Mouse (Mus musculus): ENCODE data around the gene Mapkbp1.

Gene Mapkbp1

DNA sequence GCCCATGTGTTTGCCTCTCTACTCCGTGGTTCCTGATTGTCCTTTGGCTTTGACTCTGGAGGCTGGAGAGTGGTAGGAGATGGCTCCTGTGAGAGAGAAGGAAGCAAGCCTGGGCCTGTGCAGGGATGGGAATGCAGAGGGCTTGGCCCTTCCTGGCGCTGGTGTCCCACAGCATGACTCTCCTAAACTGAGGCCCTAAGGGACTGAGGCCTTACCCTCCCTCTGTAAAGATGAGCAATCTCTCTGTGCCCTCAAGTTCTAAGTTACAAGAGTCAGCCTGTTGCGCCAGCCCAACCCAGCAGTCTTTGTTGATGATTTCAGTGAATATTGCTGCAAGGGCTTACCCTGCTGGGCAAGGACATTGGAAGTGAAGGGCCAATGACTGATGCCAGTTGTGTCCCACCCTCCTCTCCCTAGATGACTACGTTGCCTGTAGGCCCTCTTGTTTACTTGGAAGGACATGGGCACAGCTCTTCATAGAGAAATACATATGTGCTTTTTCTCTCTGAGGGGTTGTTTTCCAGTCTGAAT lies 35.2 kb downstream of the Mapkbp1 start:
- in situ Hi-C loops (cut with MboI, MseI): loop anchor here (5.0 kb wide), 1 partner anchor 35 kb away; the partner anchor contains the start of gene Mapkbp1

DNA sequence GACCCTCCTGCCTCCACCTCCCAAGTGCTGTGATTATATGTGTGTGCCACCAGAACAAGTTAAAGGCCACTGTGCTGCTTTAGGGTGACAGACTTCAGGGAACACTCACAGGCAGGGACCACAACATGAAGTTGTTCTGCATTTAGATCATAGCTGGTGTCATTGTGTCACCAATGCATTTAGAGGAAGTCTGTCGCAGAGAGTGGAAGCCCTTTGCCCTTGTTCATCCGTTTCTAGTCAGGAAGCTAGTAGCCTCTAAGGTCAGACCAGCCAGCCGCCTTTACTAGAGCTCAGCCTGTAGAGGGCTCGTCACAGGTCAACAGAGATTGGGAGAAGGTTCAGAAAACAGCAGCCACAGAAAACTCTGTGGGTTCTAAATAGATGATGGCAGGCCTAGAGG lies 36.2 kb downstream of the Mapkbp1 start:
- in situ Hi-C loops (cut with MboI, MseI): loop anchor here (5.0 kb wide), 1 partner anchor 36 kb away; the partner anchor contains the start of gene Mapkbp1

DNA sequence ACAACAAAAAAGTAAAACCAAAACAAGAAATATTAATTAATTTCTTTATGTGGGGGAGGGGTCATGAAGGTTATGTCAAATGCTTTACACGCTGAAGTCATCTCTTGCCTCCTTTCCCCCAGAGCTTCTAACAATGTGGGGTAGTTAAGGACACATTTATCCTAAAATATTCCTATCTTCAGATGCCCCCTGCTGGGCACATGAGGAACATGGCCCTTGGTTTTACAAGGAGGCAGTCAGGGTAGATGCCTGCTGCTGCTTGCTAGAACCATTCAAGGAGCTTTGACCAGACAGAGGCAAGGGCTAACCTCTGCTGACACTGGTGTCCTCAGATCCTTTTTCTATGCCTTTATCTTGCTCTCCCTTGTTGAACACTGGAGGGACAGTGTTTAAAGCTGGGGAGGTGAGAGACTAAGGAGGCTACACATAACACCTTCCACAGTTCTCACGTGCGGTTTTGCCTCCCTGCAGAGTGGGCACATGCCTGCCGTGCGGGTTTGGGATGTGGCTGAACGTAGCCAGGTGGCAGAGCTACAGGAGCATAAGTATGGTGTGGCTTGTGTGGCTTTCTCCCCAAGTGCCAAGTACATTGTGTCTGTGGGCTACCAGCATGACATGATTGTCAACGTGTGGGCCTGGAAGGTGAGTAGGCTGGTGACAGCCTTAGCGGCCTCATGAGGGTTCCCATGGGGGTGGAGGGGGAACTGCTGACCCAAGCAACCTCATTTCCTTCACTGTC lies 39.1 kb downstream of the Mapkbp1 start:
- in situ Hi-C loops (cut with MboI, MseI): no loop called here

DNA sequence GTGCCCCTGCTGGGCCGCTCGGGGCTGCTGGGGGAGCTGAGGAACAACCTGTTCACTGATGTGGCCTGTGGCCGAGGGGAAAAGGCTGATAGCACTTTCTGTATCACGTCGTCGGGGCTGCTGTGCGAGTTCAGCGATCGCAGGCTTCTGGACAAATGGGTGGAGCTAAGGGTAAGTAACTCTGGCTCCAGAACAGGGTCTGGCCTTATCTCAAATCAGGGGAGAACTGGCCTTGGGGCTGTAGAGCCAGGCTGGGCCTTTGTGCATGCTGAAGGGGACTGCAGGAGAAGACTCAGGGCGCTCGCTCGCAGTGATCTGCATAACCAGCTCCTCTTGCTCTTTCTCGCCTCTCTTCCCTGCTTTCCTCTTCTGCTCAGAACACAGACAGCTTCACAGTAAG lies 40.4 kb downstream of the Mapkbp1 start:
- in situ Hi-C loops (cut with MboI, MseI): no loop called here

DNA sequence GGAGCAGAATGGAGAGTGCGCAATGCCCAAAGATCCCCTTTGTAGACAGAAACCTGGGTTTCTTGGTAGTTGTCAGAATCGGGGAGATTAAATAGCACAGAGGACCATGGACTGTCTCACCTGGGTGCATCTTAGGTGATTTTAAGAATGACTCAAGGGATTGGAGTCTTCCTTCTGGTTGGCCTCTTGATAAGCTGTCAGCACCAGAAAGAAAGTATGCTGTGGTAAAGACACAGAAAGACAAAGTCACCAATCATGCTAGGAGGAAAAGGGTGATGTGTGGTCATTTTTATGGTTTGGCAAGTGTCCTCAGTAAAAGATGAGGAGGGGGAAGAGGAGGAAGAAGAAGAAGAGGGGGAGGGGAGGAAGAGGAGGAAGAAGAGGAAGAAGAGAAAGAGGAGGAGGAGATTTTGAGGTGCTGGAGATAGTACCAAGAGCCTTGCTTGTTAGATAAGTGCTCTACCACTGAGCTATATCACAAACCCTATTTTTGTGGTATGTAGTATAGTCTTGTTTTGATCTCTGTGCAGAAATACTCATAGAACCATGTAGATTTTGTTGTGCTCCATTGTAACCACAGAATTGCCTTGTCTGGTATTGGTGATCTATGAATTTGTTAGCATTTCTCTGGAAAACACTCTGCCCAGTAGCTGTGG lies 41.5 kb downstream of the Mapkbp1 start:
- in situ Hi-C loops (cut with MboI, MseI): no loop called here

DNA sequence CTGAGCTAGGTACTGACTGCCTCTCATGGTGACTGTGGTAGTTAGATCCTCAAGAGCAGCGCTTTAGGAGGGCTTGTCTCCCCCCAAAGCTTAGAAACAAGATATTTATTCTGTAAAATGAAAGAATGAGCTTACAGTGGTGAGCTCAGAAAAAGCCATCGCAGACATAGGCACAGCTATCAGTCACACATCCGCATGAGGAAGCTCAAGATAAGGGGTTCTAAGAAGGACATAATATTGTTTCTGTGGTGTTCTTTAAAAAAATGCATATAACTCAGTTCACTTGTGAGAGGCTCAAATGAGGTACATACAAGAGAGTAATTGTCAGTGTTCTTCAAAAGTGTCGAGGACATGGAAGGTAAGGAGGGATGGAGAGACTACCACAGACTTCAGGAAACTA lies 43.4 kb downstream of the Mapkbp1 start:
- in situ Hi-C loops (cut with MboI, MseI): no loop called here

DNA sequence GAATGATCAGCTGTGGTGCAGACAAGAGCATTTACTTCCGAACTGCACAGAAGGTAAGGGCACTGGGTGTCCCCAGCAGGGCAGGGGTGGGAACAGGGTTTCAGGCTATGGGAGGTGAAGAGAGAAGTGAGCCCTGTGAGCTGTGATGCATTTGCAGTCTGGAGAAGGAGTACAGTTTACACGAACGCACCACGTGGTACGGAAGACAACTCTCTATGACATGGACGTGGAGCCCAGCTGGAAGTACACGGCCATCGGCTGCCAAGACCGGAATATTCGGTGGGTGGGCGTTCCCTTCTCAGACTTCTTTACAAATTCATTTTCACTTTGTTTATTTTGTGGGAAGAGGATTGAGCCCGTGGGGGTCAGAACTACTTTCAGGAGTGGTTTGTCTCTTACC lies 45.1 kb downstream of the Mapkbp1 start:
- in situ Hi-C loops (cut with MboI, MseI): no loop called here

DNA sequence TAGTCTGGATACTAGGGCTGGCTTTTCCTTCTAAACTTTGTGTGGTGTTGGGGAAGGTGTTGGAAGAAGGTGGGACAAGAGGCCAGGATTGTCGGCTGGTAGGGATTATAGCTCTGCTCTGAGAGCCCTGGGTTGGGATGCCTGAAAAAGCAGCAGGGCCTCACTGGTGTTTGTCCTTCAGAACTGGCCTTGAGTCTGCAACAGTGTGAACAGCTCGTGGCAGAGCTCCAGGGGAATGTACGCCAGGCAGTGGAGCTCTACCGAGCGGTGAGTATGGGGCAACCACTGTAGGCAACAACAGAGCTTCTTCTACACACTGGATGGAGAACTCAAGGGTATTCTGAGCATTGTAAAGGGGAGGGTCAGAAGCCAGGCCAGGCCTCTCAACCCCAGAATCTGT lies 51.8 kb downstream of the Mapkbp1 start:
- in situ Hi-C loops (cut with MboI, MseI): no loop called here

DNA sequence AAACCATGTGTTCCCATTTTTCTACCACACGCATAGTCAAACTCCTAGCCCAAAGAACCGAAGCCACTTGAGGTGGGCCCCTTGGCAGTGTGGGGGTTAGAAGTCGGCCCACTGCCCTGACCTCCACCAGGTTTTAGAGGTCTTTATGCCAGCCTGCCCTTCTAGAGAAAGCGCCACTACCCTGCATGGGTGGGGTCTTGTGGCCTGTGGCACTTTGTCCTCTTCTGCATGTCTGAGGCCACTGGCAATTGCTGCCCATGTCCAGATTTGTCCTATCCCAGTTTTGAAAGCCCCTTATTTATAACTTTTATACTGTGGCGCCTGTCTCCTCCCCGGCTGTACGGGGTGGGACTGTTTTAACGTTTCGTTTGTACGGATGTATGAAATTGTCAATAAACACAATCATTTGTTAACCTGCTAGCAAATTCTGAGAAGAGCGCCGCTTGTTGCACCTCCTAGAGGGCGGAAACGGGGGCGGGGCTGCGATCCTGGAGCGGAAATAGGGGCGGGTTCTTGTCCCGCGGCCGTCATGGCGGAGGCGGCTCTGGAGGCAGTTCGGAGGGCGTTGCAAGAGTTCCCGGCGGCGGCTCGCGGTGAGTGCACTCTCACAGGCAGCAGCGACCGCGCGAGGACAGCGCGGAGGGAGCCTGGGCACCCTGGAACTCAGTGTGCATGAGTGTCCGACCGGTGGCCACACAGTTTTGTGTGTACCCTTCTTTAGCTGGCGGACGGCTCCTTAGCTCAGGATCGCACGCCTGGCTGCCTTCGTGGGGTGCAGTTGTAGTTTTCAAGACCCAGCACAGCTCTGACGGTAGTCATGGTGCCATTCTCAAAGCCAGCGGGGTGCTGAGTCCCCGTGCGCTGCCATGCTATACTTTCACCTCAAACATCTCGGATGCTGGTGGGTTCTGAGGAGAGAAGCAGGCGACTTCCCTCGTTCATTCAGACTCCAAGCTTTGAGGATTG lies 54.8 kb downstream of the Mapkbp1 start, which contains the start of the genes Jmjd7 and Gm28042:
Jmjd7 (plus strand) TSS at position 500 of the 966 bp plus-strand sequence.
Gm28042 (plus strand) TSS at position 510 of the 966 bp plus-strand sequence.
- in situ Hi-C loops (cut with MboI, MseI): no loop called here

DNA sequence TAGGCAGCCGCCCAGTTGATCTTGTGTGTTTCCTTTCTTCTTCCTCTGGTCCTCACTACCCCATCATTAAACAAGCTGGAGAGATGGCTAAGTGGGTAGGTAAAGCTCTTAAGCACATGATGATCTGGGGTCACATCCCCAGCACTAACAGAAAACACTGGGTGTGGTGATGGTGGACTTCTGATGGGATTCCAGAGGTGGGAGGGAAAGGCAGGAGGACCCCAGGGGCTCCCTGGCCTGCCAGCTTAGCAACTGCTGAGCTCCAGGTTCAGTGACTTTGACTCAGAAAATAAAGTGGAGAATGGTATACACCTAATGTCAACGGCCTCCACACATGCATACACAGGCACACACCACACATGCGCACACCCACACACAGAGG lies 55.4 kb downstream of the Mapkbp1 start:
- in situ Hi-C loops (cut with MboI, MseI): no loop called here

DNA sequence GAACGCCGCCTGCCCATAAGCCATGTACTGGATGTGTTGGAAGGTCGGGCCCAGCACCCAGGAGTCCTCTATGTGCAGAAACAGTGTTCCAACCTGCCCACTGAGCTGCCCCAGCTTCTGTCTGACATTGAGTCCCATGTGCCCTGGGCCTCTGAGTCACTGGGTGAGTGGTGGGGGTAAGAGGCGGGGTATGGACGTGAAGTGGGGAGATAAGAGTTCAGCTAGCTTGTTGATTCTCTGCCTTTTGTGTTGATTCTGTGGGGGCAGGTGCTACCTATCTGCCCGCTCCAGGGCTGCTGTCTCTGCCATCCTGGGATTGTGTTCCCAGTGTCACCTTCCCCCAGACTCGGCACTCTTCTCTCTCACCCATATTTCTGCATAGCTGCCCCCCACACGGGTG lies 57.9 kb downstream of the Mapkbp1 start:
- in situ Hi-C loops (cut with MboI, MseI): no loop called here

DNA sequence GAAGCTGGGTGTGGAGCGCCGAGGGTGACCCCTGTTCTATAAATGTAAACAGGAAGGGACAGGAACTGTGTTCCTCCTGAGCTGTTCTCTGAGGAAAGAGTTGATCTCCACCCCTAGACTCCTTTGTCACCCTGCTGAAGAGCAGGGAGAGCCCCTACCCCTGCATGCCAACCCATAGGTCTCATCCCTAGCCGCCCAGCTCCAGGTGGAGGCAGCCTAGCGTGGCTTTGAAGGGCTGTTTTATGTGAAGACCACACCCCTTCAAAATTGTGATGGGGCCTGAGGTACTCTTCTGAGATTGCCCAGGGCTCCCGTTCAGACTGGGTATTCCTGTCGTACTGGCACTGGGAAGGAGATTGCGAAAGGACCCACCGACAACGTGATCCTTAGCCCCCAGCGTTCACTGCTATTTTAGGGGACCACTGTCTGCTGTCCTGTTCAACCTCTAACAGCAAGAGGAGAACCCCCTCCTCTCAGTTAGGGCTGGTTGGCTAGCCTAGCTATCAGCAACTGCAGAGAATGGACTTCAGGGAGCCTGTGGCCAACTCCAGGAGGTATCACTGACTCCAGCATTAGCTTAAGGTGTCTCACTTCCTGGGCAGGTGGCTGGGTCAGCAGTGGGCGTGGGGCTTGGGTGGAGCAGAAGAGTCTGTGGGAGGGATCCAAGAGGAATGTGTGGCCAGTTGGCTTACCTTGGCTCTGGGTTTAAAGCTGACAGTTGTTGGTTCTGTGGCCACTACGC lies 60.4 kb downstream of the Mapkbp1 start, which contains the start of gene Pla2g4b:
Pla2g4b (plus strand) TSS at position 692 of the 742 bp plus-strand sequence.
- in situ Hi-C loops (cut with MboI, MseI): no loop called here

DNA sequence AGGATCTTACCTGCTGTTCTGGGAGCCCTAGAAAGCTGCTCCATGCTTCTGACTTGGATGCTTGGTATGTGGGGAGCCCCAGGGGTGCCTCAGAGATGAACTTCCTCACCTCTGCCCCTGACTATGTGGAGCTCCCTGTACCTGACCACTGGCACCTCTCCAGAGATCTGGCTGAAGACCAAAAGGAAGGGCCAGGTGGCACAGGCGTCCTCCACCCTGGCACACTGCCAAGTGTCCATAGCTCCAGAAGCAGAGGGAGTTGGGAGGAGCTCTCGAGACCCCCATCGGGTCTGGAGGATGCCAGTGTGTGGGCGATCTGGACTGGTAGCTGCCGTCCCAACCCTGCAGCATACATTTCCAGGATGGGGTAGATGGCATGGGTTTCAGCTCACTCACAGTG lies 61.2 kb downstream of the Mapkbp1 start:
- in situ Hi-C loops (cut with MboI, MseI): no loop called here

DNA sequence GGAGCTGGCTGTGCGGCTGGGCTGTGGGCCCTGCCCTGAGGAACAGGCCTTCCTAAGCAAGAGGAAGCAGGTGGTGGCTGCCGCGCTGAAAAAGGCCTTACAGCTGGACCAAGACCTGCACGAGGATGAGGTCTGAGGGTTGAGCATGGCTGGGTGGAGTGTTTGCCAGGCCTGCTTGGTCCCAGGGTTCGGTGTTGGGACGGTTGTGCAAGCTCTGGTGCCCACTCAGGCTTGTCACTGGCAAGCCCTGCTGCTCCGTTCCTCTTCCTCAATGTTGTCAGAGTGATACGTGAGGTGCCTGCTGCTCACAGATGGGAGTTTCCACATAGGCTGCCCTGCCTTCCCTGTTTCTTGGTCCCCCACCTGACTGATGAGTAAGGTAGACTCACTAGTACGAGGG lies 65.2 kb downstream of the Mapkbp1 start:
- in situ Hi-C loops (cut with MboI, MseI): no loop called here

DNA sequence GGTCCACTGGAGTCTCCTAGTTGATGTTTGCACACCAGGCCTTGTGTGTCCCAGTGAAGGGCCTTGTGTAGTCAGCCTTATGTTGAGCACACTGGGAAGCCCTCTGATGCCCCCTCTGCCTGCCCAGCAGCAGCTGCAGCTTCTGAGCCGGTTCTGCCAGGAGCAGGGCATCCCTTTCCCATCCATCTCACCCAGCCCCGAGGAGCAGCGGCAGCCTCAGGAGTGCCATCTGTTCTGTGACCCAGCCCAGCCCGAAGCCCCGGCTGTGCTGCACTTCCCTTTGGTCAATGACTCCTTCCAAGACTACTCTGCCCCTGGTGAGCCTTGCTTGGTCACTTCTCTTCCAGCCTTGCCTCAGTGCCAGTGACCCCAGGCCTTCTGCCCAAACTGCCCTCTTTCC lies 68.5 kb downstream of the Mapkbp1 start:
- in situ Hi-C loops (cut with MboI, MseI): no loop called here

DNA sequence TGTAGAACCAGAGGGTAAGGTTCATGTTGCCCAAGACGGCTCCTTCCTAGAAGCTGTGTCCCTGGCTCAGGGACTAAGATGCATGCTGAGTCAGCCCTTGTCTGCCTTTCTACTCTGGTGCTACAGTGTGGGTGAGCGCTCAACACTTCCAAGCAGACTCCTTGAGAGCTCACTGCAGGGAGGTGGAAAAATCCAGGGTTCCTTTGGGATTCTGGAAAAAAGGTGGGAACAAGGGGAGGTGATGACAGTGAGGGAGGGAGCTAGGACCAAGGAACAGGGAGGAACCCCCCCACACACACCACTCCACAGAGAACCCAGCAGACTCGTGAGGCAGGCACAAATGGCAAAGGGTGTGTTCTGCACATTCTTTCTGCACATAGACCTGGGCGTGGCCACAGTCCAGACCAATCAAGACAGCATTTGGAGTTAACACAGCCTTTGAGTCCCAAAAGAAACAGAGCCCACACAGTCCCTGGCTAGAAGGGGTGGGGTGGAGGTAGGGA lies 71.7 kb downstream of the Mapkbp1 start:
- in situ Hi-C loops (cut with MboI, MseI): no loop called here

DNA sequence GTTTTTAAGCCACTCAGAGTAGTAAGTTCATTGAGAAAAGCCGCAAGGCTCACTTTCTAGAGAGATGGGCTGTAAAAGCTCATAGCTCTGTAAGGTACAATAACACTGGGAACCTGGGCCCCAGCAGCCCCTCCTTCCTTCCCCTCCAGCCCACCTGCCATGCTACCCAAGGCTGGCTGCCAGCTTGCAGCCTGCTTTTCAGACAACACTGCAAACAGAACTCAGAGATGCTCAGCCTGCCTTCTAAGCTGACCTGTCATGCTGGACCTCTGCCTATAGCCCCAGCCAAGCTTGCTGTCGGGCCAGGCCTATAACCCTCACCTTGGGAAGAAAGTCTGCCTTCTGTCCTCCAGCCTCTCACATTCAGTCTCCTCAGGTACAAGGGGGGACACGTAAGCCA lies 72.2 kb downstream of the Mapkbp1 start:
- in situ Hi-C loops (cut with MboI, MseI): loop anchor here (5.0 kb wide), 1 partner anchor 812 kb away; no protein-coding TSS in a partner anchor

DNA sequence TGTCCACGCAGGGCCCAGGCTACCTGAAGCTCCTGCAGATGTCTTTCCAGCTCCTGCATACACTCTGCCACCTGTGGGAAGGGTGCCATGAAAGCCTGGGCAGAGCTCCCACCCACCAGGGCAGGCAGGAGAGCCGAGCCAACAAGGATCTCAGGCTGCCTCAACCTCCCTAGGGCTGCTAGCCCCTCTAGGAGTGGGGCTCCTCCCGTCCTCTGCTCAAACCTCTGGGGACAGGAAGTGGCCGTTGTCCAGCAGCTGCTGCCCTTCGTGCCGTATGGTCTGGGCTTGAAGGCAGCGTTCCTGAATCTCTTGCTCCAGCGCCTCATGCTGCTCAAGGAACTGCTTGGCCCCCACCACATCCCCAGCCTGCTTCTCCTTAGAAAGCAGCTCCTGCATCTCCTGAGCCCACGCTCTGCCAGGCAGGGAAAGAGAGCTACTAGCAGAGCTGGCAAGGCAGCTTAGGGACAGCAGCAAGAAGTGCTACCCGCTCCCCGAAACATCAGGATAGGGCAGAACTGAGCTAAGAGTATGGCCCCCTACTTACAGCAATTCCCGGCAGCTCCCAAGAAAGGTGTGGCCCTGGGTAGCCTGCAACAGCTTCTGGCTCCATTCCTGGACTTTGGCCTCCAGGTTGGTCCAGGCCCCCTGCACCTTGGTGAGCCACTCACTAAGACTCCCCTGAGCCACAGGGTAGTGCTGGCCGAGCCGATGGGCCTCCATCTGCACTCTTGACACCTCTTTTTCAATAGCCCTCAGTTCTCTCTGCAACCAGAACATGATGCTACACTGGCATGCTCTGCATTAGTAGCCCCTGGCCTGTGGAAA lies 74.2 kb downstream of the Mapkbp1 start:
- in situ Hi-C loops (cut with MboI, MseI): loop anchor here (5.0 kb wide), 1 partner anchor 814 kb away; no protein-coding TSS in a partner anchor

DNA sequence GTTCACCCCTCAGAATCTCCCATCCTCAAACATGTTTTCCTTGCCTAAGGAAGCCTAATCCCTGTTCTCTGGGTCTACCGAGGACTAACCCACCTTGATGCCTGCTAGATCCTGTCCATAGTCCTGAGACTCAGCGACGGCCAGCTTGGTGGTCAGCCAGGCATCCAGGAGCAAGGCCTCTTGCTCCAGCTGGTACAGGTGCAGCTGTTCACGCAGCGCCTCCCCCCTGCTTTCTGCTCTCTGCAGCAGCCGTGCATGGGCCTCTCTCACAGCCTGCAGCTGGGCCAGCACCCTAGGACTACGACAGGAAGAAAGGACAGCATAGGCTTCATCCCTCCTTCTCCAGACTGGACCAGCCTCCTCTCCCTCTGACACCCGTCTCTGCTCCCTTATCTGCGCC lies 75.7 kb downstream of the Mapkbp1 start:
- in situ Hi-C loops (cut with MboI, MseI): loop anchor here (5.0 kb wide), 1 partner anchor 816 kb away; no protein-coding TSS in a partner anchor
